Mouse (Mus musculus) midbrain, embryonic 14.5 days (tissue): ENCODE data around the gene Tmem140. TPM values are rescaled to one million over a fixed set of nuclear protein-coding genes. Genes with fewer than 3 reads are reported as not detected.

Experiments
- ATAC-seq: fragments of 200-750 bp; cut with Nextera tagmentation; 2 replicates; pipeline ENCODE4 v1.8.0; 2017; ENCODE audit warnings: moderate number of reproducible peaks, moderate library complexity; ENCODE audit not compliant: low FRiP score, low TSS enrichment
- DNase-seq: peaks from one replicate; pipeline ENCODE4 v3.0.0-alpha.2; 2015
- H3K27ac ChIP-seq: fragments of 300-500 bp; sonication (generic); replicated peaks from 2 replicates; pipeline ENCODE4 v1.5.1; 2014; ENCODE audit warnings: mild to moderate bottlenecking, low read depth, low read length, moderate library complexity
- H3K27me3 ChIP-seq: fragments of 300-500 bp; sonication (generic); 2 replicates; pipeline ENCODE4 v1.6.1; 2014; ENCODE audit warnings: low read length, control low read depth, mixed read lengths; ENCODE audit not compliant: control insufficient read depth, insufficient read depth
- H3K36me3 ChIP-seq: fragments of 300-500 bp; sonication (generic); 2 replicates; pipeline ENCODE4 v1.6.1; 2014; ENCODE audit warnings: low read length, control low read depth; ENCODE audit not compliant: control insufficient read depth, insufficient read depth
- H3K4me1 ChIP-seq: fragments of 300-500 bp; sonication (generic); 2 replicates; pipeline ENCODE4 v1.6.1; 2014; ENCODE audit warnings: mild to moderate bottlenecking, antibody characterized with exemption, low read length, control low read depth; ENCODE audit not compliant: control insufficient read depth, insufficient read depth
- H3K4me2 ChIP-seq: fragments of 300-500 bp; sonication (generic); 2 replicates; pipeline ENCODE4 v1.6.1; 2014; ENCODE audit warnings: mild to moderate bottlenecking, low read length, moderate library complexity
- H3K4me3 ChIP-seq: fragments of 300-500 bp; sonication (generic); replicated peaks from 2 replicates; pipeline ENCODE4 v1.5.1; 2014; ENCODE audit warnings: low read depth, low read length
- H3K9ac ChIP-seq: fragments of 300-500 bp; sonication (generic); replicated peaks from 2 replicates; pipeline ENCODE4 v1.6.1; 2014; ENCODE audit warnings: mild to moderate bottlenecking, low read length, moderate library complexity
- H3K9me3 ChIP-seq: fragments of 300-500 bp; sonication (generic); 2 replicates; pipeline ENCODE4 v1.6.1; 2016; ENCODE audit warnings: low read length, control low read depth, mixed read lengths; ENCODE audit not compliant: control insufficient read depth
- WGBS: fragments of 180-500 bp; shearing (Covaris S2); extraction: QIAGEN DNeasy Blood & Tissue Kit; methylation state at CpG from one replicate; pipeline ENCODE4 v1.1.7; 2014; 5-methylcytosine and 5-hydroxymethylcytosine counted together
- polyA plus RNA-seq: library from polyadenylated mRNA; unstranded; fragments of >200 nt; fragmentation: Nextera tagmentation; extraction: Ambion mirVana; gene quantifications from 2 replicates; pipeline ENCODE4 v1.2.1, GENCODE M21; 2014

Tmem140 gene
- polyA plus RNA-seq, 1 experiment from 2014 or later = 1.1 TPM

GRCm38 (mm10) chr6:34872871-34873270 is 9.9 kb downstream of the Tmem140 start:
- ATAC-seq = no peak
- no peaks in the 10 kb centered on the region for H3K9me3 ChIP-seq
- H3K27ac ChIP-seq = no peak overlapping the region
- no peaks in the 10 kb centered on the region for H3K27me3 ChIP-seq
- H3K4me2 ChIP-seq = no peak overlapping the region
- no peak for DNase-seq
- no peak overlapping the region for H3K4me3 ChIP-seq
- peaks cover 12% of the 10 kb centered on the region for H3K4me1 ChIP-seq
- no peaks in the 10 kb centered on the region for H3K36me3 ChIP-seq
- H3K9ac ChIP-seq = no peak overlapping the region
- WGBS = 92% methylated on average over 10 of the region's 10 CpGs

GRCm38 (mm10) chr6:34874101-34874921 is 11.4 kb downstream of the Tmem140 start:
- no peak for DNase-seq
- Histone ChIP-seq H3K4me1 (peaks cover 18% of the 10 kb centered on the region), H3K9ac (0 out of 2 replicates have a peak overlapping the region, but pooled peaks have one; percentile 17), H3K4me2 (no peak overlapping the region), H3K27ac (no peak overlapping the region), H3K9me3 (no peaks in the 10 kb centered on the region), H3K27me3 (no peaks in the 10 kb centered on the region), H3K36me3 (peaks cover under 1% of the 10 kb centered on the region; the same call in 1 of the 2 replicates), H3K4me3 (no peak overlapping the region)
- no peak for ATAC-seq
- WGBS = 81% methylated on average over 21 of the region's 21 CpGs

GRCm38 (mm10) chr6:34875268-34875761 is 12.4 kb downstream of the Tmem140 start:
- ATAC-seq (no peak), DNase-seq (no peak)
- H3K36me3 ChIP-seq = peaks cover 3% of the 10 kb centered on the region
- peaks cover 18% of the 10 kb centered on the region for H3K4me1 ChIP-seq
- no peak overlapping the region for H3K4me2 ChIP-seq
- no peaks in the 10 kb centered on the region for H3K27me3 ChIP-seq
- 89% methylated on average over 15 of the region's 15 CpGs for WGBS
- no peaks in the 10 kb centered on the region for H3K9me3 ChIP-seq
- H3K9ac ChIP-seq = no peak overlapping the region
- H3K27ac ChIP-seq = no peak overlapping the region
- H3K4me3 ChIP-seq = no peak overlapping the region

GRCm38 (mm10) chr6:34875966-34876834 is 13.3 kb downstream of the Tmem140 start:
- Histone ChIP-seq H3K27ac (no peak overlapping the region), H3K4me1 (peaks cover 18% of the 10 kb centered on the region), H3K9ac (no peak overlapping the region), H3K4me2 (peak overlapping the region; percentile 71), H3K9me3 (no peaks in the 10 kb centered on the region), H3K36me3 (peaks cover 9% of the 10 kb centered on the region), H3K27me3 (no peaks in the 10 kb centered on the region), H3K4me3 (no peak overlapping the region)
- WGBS = 62% methylated on average over 12 of the region's 12 CpGs
- ATAC-seq (no peak), DNase-seq (no peak)

- H3K9me3 ChIP-seq = no peaks in the 10 kb centered on the region
- ATAC-seq = no peak
- H3K4me3 ChIP-seq = peak overlapping the region; percentile 58
- H3K4me2 ChIP-seq = peak overlapping the region; percentile 71
- peaks cover 18% of the 10 kb centered on the region for H3K4me1 ChIP-seq
- 55% methylated on average over 2 of the region's 2 CpGs for WGBS
- DNase-seq = no peak
- H3K27me3 ChIP-seq = no peaks in the 10 kb centered on the region
- H3K36me3 ChIP-seq = peaks cover 11% of the 10 kb centered on the region
- no peak overlapping the region for H3K27ac ChIP-seq
- H3K9ac ChIP-seq = peak overlapping the region; percentile 79; the same call in 1 of the 2 replicates
Observed at GRCm38 (mm10) chr6:34876835-34877156, 13.8 kb downstream of the Tmem140 start.

GRCm38 (mm10) chr6:34877509-34878321 is 14.8 kb downstream of the Tmem140 start, which contains the start of gene Cyren:
TSS of gene Cyren (minus strand) at chr6:34878060.
- H3K4me2 ChIP-seq = peak within 1 kb of the TSS; percentile 71
- H3K36me3 ChIP-seq = peaks cover 19% of the 10 kb centered on the region
- H3K9ac ChIP-seq = peak within 1 kb of the TSS; percentile 79
- H3K9me3 ChIP-seq = no peaks in the 10 kb centered on the region
- peaks cover 18% of the 10 kb centered on the region for H3K4me1 ChIP-seq
- peak; percentile 96 for DNase-seq
- peak; percentile 93 for ATAC-seq
- WGBS = under 1% methylated on average over 56 of the region's 56 CpGs
- H3K27me3 ChIP-seq = no peaks in the 10 kb centered on the region
- peak within 1 kb of the TSS; percentile 90 for H3K27ac ChIP-seq
- H3K4me3 ChIP-seq = peak within 1 kb of the TSS; percentile 58

- ATAC-seq = no peak
- no peak overlapping the region for H3K27ac ChIP-seq
- no peak overlapping the region for H3K9ac ChIP-seq
- H3K4me1 ChIP-seq = peaks cover 18% of the 10 kb centered on the region
- H3K36me3 ChIP-seq = peaks cover 26% of the 10 kb centered on the region
- no peaks in the 10 kb centered on the region for H3K27me3 ChIP-seq
- no peak overlapping the region for H3K4me2 ChIP-seq
- H3K9me3 ChIP-seq = no peaks in the 10 kb centered on the region
- WGBS = 89% methylated on average over 16 of the region's 16 CpGs
- no peak for DNase-seq
- H3K4me3 ChIP-seq = no peak overlapping the region
Observed at GRCm38 (mm10) chr6:34879101-34879740, 16.3 kb downstream of the Tmem140 start.
